Mouse (Mus musculus) cerebellum, adult 9-10 months (tissue): ENCODE measurements around the gene 1110002E22Rik.

Experiments used
- DNase-seq: peaks from one replicate; pipeline ENCODE4 v3.0.0; 2022

1110002E22Rik gene

DNA sequence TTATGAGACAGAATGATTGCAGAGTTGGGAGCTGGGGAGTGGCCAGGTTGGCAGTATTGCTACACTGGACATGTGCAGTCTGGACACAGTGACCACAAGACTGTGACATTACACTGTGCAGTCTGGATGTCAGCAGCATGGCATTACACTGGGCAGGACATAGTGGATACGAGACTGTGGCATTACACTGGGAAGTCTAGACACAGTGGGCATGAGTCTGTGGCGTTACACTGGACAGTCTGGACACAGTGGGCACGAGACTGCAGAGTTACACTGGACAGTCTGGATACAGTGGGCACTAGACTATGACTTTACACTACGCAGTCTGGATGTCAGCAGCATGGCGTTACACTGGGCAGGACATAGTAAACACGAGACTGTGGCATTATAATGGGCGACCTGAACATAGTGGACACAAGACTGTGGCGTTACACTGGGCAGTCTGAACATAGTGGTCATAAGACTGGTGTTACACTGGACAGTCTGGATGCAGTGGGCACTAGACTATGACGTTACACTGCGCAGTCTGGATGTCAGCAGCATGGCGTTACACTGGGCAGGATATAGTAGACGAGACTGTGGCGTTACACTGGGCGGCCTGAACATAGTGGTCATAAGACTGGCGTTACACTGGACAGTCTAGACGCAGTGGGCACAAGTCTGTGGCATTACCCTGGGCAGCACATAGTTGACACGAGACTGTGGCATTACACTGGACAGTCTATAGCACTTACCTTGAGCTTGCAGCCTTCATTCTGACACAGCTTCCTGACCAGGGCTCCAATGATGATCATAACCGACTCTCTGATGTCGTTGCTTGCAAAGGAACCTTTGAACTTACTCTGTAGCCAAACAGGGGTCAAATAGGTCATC lies 46.3 kb downstream of the 1110002E22Rik start:
- DNase-seq = no peak

DNA sequence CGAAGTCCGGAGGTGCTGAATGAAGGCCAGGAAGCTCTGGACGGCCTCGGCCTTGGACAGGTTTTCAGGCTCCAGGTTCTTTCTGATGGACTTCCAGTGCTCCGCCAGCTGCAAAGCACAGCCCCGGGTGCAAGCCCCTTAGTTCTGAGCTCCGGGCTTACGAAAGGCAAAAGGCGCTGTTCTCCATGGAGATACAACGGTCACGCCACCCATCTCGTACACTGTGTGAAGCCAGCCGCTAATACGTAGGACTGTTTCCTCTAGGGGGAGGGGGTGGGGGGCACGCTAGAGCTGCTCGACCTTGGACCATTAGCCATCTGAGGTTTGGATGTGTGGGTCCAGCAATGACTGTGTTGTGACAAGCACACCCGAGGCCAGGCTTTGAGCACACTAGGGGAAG lies 49.3 kb downstream of the 1110002E22Rik start:
- DNase-seq = no peak

DNA sequence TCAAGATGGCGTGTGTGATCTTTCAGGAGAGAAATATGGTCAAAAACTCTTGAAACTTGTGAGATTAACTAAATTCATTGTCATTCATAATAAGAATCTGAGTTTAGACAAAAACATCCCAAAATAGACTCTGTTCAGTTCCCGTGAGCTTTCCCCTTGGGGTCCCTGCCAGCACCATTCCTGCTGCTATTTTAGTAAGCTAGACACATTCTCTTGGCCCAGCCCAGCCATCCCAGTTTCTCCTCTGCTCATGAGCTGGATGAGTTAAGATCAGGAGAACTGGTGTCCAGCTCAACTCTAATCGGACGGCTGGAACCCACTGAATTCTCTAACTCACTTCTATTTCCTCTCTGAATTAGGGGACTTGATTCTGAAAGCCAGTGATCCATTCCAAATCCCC lies 52.0 kb downstream of the 1110002E22Rik start:
- no peak for DNase-seq

DNA sequence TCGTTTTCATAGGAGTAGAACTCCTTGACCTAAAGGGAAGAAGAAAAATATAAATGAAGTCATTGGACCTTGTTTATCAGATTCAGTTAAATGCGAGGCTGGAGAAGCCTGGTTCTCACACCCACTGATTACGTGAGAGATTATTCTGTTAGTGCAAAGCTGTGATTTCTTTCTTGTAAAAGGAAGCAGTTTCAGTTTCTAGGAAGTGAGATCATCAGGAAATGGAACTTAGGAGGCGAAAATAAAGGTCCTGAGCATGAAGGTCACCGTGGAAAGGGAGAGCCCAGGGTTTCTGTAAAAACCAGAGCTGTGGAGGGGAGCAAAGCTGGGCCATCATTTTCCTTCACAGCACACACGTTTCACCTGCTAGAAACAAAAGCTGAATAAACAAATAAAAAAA lies 53.5 kb downstream of the 1110002E22Rik start:
- no peak for DNase-seq

DNA sequence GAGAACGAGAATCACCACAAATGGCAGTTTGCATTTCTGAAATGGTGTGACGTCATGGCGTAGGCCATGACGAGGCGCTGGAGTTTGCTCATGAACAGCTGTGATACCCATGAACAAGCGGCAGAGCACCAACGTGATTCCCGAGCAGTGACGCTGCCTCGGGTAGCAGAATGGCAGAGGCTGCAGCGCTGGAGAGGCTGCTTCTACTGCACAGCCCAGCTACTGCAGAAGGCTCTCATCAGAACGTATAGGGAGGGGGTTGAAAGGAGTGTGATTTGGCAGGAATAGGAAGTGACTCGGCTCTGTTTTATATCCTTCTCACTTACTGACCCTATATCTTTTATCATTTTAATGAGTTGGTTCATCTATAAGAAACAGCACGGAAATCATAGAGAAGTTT lies 54.0 kb downstream of the 1110002E22Rik start:
- DNase-seq = no peak

DNA sequence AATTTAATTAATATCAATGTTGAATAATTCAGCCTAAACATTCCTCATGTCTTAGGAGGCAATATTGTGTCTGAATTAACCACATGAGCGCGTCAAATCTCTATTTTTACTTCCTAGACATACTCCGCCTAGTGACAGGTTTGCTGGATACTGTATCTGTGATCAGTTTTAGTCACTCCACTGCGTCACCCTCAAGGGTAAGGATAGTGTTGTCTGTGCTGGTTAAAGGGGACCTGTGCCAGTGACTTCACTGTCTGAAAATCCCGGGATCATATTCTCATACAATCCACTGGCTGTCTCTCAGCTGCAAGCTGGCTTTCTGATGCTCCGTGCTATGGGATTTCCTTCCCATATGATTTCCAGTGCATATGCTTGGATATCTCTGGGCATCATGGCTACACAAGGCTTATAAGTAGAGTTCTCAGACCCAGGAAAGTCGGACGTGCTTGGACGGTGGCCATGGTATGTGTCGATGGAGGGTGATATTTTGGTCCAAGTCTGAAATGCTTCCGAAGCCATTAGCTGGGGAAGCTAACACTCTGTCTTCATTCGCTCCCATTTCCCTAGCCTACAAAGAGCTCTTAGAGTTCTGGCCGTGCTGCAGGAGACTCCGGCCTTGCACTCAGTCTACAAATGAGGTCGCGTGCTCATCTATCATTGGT lies 54.7 kb downstream of the 1110002E22Rik start:
- DNase-seq = no peak

DNA sequence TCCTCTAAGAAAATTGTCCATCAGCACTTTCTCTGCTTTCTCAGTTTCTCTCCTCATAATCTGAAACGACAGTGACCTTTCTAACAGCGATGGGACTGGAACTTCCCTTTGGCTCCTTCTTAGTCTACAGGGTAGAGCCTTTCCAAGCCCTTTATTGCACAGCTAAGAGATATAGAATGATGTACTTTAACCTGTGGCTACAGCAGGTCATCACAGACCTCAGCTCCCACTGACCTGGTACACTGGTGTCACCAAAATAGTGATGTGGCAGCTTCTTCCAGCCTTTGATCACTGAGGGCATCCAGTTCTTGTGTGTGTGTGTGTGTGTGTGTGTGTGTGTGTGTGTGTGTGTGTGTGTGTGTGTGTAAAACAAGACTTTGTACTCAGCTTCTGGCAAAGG lies 56.6 kb downstream of the 1110002E22Rik start:
- DNase-seq = no peak

DNA sequence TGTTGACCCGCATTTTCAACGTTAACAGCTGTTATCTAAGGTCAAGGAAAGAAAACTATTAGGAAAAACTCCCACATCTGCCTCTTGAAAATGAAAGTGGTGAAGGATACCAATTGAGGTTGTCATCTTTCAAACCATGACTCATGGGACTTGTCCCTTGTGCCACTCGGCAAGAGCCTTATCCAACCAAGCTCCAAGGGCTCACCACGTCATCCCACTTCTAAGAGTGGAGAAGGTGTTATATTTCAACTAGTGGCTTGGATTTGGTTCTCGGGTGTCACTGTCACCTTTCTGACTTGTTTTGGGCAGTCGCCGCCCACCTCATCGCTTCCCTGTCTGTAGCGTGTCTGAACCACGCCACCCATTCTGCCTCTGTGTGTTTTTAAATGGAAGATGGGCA lies 59.0 kb downstream of the 1110002E22Rik start:
- no peak for DNase-seq

DNA sequence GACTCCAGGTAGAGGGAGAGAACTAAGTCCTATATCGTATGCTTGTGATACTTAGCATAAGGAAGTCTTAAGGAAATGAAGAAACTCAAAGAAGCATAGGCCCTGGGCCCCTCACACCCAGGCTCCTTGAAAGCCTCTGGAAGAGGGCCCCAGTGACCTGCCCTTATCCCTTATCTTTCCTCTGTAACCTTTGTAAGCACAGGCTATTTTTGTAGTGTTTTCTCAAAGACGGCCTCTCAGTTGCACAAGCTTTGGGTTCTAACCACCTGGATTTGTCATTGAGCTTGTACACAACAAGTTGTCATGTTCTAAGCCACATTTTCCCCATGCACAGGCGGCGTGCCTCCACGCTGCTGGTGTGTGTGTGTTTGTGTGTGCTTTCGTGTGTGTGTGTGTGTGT lies 64.3 kb downstream of the 1110002E22Rik start:
- DNase-seq = no peak

DNA sequence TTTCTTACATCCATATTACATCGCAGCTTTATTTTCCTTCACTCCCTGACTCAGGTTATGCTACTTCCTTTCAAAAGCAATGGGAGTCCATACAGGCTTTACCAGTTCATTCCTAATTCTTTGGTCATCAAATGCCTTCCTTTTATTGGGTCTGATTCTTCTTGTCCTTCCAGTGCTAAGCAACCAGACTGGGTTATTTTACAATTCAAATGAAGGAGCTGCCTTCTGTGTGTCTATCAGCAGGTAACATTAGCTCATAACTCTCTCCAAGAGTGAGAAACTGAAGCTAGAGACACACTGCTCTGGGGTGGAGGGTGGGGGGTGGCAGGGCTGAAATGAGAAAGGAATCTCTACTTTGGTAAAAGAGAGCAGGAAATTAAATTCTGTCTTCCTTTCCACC lies 65.8 kb downstream of the 1110002E22Rik start:
- no peak for DNase-seq
